Mouse (Mus musculus): Measurements from ENCODE around the gene Pde4a. TPM values are rescaled to one million over a fixed set of nuclear protein-coding genes. Genes with fewer than 3 reads are reported as not detected.
"Not testable (repeated sequence)": the region's sequence is repeated elsewhere in the genome, so short reads cannot be mapped to it uniquely, and the experiment has no call there.

Gene Pde4a
- polyA plus RNA-seq, 1 experiment from 2014 or later = 11.3 TPM

DNA sequence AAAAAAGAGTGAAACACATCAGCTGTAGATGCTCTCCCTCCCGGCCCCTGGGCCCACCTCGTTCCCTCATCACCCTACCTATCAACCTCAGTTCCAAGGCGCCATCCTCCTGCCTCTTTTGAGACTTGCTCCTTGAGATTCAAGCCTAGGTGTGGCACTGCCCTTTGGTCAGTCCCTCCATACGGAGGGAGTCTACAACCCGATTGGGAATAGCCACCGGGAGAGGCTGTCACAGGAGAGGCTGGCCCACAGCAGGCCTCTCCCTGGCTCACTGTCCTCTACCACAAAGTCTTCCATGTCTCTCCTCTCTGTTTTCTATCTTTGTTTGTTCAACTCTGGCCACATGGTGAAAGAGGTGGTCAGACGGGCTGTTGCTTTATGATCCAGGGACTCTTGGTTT is 46.1 kb downstream of the Pde4a start:
- H3K27me3 ChIP-seq = no peaks in the 10 kb centered on the region
- H3K9ac ChIP-seq (replicated peaks) = no peak overlapping the region
- WGBS = 81% methylated on average over 7 of the region's 7 CpGs
- H3K4me3 ChIP-seq = no peak overlapping the region
- no peak overlapping the region for H3K4me2 ChIP-seq (replicated peaks)
- H3K4me1 ChIP-seq = peaks cover 4% of the 10 kb centered on the region; the same call in 1 of the 2 replicates
- H3K9me3 ChIP-seq = no peaks in the 10 kb centered on the region
- H3K27ac ChIP-seq (replicated peaks) = no peak overlapping the region
- no peaks in the 10 kb centered on the region for H3K36me3 ChIP-seq
- no peak for ATAC-seq (ENCODE audit: low FRiP score, low read depth)

DNA sequence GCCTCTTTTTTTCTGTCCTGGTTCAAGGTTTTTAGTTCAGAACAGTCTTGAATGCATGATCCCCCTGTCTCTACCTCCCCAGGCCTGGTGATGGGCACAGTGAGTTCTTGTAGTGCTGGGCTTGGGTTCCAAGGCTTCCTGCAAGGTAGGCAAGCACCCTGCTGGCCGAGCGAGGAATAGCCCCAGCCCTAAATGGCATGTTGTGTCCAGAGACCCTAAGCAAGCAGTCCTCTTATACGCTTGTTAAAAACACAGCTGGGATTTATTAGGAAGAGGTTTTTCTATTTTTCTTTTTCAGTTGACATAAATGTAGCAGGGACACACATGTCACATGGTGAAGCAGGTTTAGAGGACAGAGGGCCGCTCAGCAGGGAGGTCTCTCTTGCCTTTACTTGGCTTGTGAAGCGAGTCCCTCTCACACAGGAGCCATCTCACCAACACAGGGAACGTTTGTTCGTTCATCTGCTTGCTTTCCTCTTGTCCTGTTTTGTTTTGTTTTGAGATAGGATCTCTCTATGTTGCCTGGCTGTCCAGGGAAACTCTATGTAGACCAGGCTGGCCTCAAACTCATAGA is 48.2 kb downstream of the Pde4a start:
- no peak overlapping the region for H3K4me2 ChIP-seq (replicated peaks)
- peaks cover 6% of the 10 kb centered on the region; the same call in 1 of the 2 replicates for H3K4me1 ChIP-seq
- H3K9me3 ChIP-seq = no peaks in the 10 kb centered on the region
- 42% methylated on average over 7 of the region's 7 CpGs for WGBS
- H3K36me3 ChIP-seq = no peaks in the 10 kb centered on the region
- H3K27ac ChIP-seq (replicated peaks) = no peak overlapping the region
- no peak for ATAC-seq (ENCODE audit: low FRiP score, low read depth)
- H3K4me3 ChIP-seq = no peak overlapping the region
- no peaks in the 10 kb centered on the region for H3K27me3 ChIP-seq
- H3K9ac ChIP-seq (replicated peaks) = no peak overlapping the region

- ATAC-seq (ENCODE audit: low FRiP score, low read depth) = peak; percentile 45; the same call in 1 of the 2 replicates
- no peak overlapping the region for H3K4me2 ChIP-seq (replicated peaks)
- no peak overlapping the region for H3K27ac ChIP-seq (replicated peaks)
- 76% methylated on average over 25 of the region's 25 CpGs for WGBS
- H3K9me3 ChIP-seq = no peaks in the 10 kb centered on the region
- no peaks in the 10 kb centered on the region for H3K36me3 ChIP-seq
- H3K4me1 ChIP-seq = peaks cover 10% of the 10 kb centered on the region; the same call in 1 of the 2 replicates
- H3K4me3 ChIP-seq = no peak overlapping the region
- H3K27me3 ChIP-seq = no peaks in the 10 kb centered on the region
- no peak overlapping the region for H3K9ac ChIP-seq (replicated peaks)
These were observed 50.7 kb downstream of the Pde4a start for GRCm38 (mm10) chr9:21216050-21216841.

- H3K4me1 ChIP-seq = peaks cover 10% of the 10 kb centered on the region; the same call in 1 of the 2 replicates
- H3K27ac ChIP-seq (replicated peaks) = no peak overlapping the region
- no peak overlapping the region for H3K9ac ChIP-seq (replicated peaks)
- WGBS = 37% methylated on average over 3 of the region's 3 CpGs
- H3K9me3 ChIP-seq = peaks cover 4% of the 10 kb centered on the region; the same call in 1 of the 2 replicates
- H3K4me2 ChIP-seq (replicated peaks) = no peak overlapping the region
- H3K36me3 ChIP-seq = no peaks in the 10 kb centered on the region
- no peak for ATAC-seq (ENCODE audit: low FRiP score, low read depth)
- no peak overlapping the region for H3K4me3 ChIP-seq
- H3K27me3 ChIP-seq = peaks cover under 1% of the 10 kb centered on the region; the same call in 1 of the 2 replicates
These were observed 54.3 kb downstream of the Pde4a start for GRCm38 (mm10) chr9:21219820-21220219.

GRCm38 (mm10) chr9:21220490-21221382 is 55.2 kb downstream of the Pde4a start:
- WGBS = 14% methylated on average over 21 of the region's 21 CpGs

DNA sequence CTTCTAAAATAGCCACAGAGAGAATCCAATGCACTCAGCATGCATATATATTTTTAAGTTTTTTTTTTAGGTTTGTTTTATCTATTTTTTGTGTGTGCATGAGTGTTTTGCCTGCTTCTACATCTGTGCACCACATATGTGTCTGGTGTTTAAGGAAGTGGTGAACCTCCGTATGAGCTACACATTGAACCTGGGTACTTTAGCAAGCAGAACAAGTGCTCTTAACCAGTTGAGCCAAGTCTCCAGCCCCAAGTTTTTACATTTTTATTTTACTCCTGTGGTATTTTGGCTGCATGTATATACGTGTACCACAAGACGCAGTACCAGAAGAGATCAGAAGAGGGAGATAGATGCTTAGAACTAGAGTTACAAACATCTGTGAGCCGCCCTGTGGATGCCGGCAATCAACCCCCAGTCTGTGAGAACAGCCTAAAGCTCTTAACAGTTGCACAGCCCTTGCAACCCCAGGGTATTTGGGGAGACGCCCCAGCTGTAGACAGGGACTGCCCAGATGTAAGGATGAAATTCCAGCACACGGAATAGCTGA is 55.9 kb downstream of the Pde4a start:
- Histone ChIP-seq H3K4me3 (no peak overlapping the region), H3K36me3 (no peaks in the 10 kb centered on the region), H3K4me1 (peaks cover 8% of the 10 kb centered on the region; the same call in 1 of the 2 replicates), H3K9ac (replicated peaks) (no peak overlapping the region), H3K4me2 (replicated peaks) (no peak overlapping the region), H3K27ac (replicated peaks) (no peak overlapping the region), H3K27me3 (peaks cover 11% of the 10 kb centered on the region), H3K9me3 (peaks cover 4% of the 10 kb centered on the region; the same call in 1 of the 2 replicates)
- no peak for ATAC-seq (ENCODE audit: low FRiP score, low read depth)
- 26% methylated on average over 7 of the region's 7 CpGs for WGBS

More at GRCm38 (mm10) chr9:21220490-21221382, 55.2 kb downstream of the Pde4a start:
- peak; percentile 89 for ATAC-seq (ENCODE audit: low FRiP score, low read depth)
- Histone ChIP-seq H3K4me1 (peaks cover 10% of the 10 kb centered on the region; the same call in 1 of the 2 replicates), H3K27ac (replicated peaks) (no peak overlapping the region), H3K4me3 (peak overlapping the region; percentile 25), H3K9me3 (peaks cover 4% of the 10 kb centered on the region; the same call in 1 of the 2 replicates), H3K9ac (replicated peaks) (no peak overlapping the region), H3K27me3 (peaks cover 10% of the 10 kb centered on the region), H3K36me3 (no peaks in the 10 kb centered on the region), H3K4me2 (replicated peaks) (peak overlapping the region; percentile 43)

DNA sequence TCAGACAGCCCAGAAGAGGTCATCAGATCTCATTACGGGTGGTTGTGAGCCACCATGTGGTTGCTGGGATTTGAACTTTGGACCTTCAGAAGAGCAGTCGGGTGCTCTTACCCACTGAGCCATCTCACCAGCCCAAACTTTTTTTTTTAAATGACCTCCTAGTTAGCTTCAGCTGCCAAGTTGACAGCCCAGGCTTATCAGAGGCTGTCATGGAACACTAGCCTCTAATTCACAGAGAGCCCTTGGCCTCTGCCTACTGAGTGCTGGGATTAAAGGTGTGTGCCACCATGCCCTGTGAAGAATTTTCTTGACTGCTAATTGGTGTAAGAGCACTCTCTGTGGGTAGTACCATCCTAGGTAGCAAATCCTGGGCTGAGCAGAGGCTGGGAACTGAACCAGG is 58.0 kb downstream of the Pde4a start:
- not testable (repeated sequence) for ATAC-seq (ENCODE audit: low FRiP score, low read depth); H3K4me2 ChIP-seq (replicated peaks); H3K9ac ChIP-seq (replicated peaks); H3K4me1 ChIP-seq; H3K27ac ChIP-seq (replicated peaks); H3K4me3 ChIP-seq; H3K36me3 ChIP-seq; H3K9me3 ChIP-seq
- 100% methylated on average over 2 of the region's 2 CpGs for WGBS
- peaks cover 27% of the 10 kb centered on the region for H3K27me3 ChIP-seq

DNA sequence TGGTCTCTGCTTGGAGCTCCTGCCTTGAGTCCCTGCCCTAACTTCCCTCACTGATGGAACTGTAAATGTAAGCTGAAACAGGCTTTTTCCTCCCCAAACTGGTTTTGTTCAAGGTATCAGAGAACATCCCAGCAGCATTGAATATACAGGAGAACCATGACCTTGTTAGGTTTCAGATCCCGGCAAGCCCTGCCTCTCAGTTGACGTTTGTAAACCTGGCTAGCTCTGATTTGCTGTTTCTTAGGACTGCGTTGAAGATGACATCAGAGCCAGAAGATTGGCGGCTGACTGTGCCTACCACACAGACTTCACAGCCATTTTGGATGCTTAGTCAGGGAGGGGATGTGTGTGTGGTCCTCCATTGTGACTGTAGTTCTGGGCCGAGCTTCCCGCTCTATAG is 58.4 kb downstream of the Pde4a start:
- peaks cover 10% of the 10 kb centered on the region for H3K4me1 ChIP-seq

DNA sequence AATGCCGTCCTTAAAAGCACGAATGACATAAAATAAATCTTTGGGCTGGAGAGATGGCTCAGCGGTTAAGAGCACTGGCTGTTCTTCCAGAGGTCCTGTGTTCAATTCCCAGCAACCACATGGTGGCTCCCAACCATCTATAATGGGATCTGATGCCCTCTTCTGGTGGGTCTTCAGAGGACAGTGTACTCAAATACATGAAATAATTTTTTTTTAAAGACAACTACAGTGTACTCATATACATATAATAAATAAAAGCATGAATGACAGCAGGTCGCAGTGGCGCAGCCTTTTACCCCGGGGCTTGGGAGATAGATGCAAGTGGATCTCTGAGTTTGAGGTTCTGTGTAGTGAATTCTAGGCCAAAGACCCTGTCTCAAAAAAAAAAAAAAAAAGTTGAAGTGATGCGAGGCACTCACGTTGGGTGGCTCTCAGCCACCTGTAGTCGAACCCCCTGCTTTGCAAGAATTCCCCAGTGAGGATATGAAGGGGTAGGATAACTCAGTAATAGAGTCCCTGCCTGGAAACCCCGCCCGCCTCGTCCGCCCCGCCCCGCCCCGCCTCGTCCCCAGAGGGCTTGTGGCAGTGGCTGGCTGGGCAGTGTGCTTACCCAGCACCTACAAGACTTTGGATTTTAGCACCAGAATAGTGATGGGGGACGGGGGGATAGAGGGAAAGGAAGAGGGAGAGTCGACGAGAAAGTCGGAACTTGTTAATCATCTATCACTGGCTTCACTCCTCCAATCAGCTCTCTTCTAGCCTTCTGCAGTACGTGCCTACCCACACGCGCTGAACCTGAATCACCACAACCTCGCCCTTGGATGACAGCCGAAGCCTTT is 59.3 kb downstream of the Pde4a start:
- peaks cover 4% of the 10 kb centered on the region; the same call in 1 of the 2 replicates for H3K9me3 ChIP-seq
- WGBS = 24% methylated on average over 26 of the region's 26 CpGs
- peak overlapping the region; percentile 35 for H3K4me2 ChIP-seq (replicated peaks)
- H3K27ac ChIP-seq (replicated peaks) = no peak overlapping the region
- H3K36me3 ChIP-seq = peaks cover 9% of the 10 kb centered on the region; the same call in 1 of the 2 replicates
- H3K9ac ChIP-seq (replicated peaks) = no peak overlapping the region
- H3K4me3 ChIP-seq = no peak overlapping the region; the same call in 1 of the 2 replicates
- H3K27me3 ChIP-seq = peaks cover 31% of the 10 kb centered on the region
- no peak for ATAC-seq (ENCODE audit: low FRiP score, low read depth)
- peaks cover 10% of the 10 kb centered on the region for H3K4me1 ChIP-seq

More for the DNA sequence above, 58.4 kb downstream of the Pde4a start:
- Histone ChIP-seq H3K9ac (replicated peaks) (no peak overlapping the region), H3K4me3 (no peak overlapping the region), H3K27ac (replicated peaks) (no peak overlapping the region), H3K9me3 (peaks cover 4% of the 10 kb centered on the region; the same call in 1 of the 2 replicates), H3K27me3 (peaks cover 31% of the 10 kb centered on the region), H3K4me2 (replicated peaks) (no peak overlapping the region), H3K36me3 (peaks cover 1% of the 10 kb centered on the region; the same call in 1 of the 2 replicates)
- no peak for ATAC-seq (ENCODE audit: low FRiP score, low read depth)
- 92% methylated on average over 6 of the region's 6 CpGs for WGBS

DNA sequence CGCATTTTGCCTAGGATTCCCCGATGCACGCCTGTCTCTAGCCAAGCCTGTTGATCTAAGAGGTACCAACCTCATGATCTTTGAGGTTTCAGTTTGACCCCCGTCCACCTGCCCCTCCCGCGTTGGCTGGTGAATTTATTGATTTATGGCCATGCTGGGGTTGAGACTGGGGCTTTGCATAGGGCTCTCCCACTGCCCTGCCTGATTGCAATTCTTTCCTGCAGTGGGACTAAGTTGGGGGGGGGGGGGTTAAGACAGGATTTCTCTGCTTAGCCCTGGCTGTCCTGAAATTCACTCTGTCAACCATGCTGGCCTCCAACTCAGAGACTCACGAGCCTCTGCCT is 59.9 kb downstream of the Pde4a start:
- H3K4me1 ChIP-seq = peaks cover 10% of the 10 kb centered on the region
- 23% methylated on average over 7 of the region's 7 CpGs for WGBS
- H3K9me3 ChIP-seq = peaks cover 4% of the 10 kb centered on the region; the same call in 1 of the 2 replicates
- peak overlapping the region; percentile 35 for H3K4me2 ChIP-seq (replicated peaks)
- ATAC-seq (ENCODE audit: low FRiP score, low read depth) = no peak
- no peak overlapping the region for H3K27ac ChIP-seq (replicated peaks)
- peaks cover 31% of the 10 kb centered on the region for H3K27me3 ChIP-seq
- H3K9ac ChIP-seq (replicated peaks) = no peak overlapping the region
- H3K36me3 ChIP-seq = peaks cover 15% of the 10 kb centered on the region
- no peak overlapping the region for H3K4me3 ChIP-seq

Measured in midbrain, embryonic 12.5 days (tissue).